Mouse (Mus musculus) kidney, adult 2 months (tissue): Measurements from ENCODE around the gene Alox5.

Source experiments
- CTCF ChIP-seq: fragments of 200-500 bp; conservative IDR thresholded peaks from 2 replicates; pipeline ENCODE4 v1.5.1; 2011; ENCODE audit warnings: low read depth, mild to moderate bottlenecking, control low read depth, low read length, moderate library complexity, mixed read lengths; ENCODE audit not compliant: insufficient read depth, insufficient read length
- POLR2A ChIP-seq: fragments of 200-500 bp; IDR thresholded peaks from one replicate; pipeline ENCODE4 v1.6.1; 2011; ENCODE audit warnings: low read depth, low read length, control low read depth

DNA sequence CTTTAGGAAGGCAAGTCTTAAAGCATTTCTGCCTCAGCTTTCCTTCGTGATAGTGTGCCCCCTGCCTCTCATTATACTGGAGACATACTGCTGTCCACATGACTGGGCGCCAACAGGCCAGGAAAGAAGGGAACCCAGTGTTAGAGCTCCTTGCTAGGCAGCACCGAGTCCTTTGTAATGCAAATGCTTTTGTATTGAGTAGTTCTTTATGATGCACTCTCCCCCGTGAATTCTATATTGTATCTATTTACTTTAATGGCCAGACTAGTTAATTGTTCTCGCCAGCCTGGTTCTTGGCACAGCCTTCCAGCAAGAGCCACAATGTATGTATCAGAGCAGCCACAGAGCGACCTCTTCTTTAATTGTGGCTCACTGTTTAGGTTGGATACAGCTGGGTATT, 63.4 kb downstream of the Alox5 start:
- TF ChIP-seq CTCF (no peak), POLR2A (no peak)
